ENCODE assay signal across 25 mouse cellular contexts in genomic region chr10:69430138-69430537, GRCm38 (mm10). TPM values are rescaled to one million over a fixed set of nuclear protein-coding genes. Genes with fewer than 3 reads are reported as not detected.
A peak's percentile ranks its signal among the peaks of the same experiment; 100 is the strongest.
DNase-seq lines count a peak whose midpoint lies in the region; ATAC-seq and TF ChIP-seq lines count a peak whose summit lies in the region.
"Had no signal": no experiment of that assay in that cellular context is flagged by ENCODE, and none has a peak within 500 bp of the region (broad histone marks: within the 10 kb centered on the region; RNA-seq: fewer than 3 reads in every experiment).

No protein-coding gene starts in this region.

- no peaks in the 10 kb centered on the region for H3K36me3 ChIP-seq in embryonic facial prominence, embryonic 14.5 days (ENCODE audit: control insufficient read depth, insufficient read depth, low read length)
- H3K36me3 ChIP-seq in embryonic facial prominence, embryonic 10.5 days (replicated peaks), result no peaks in the 10 kb centered on the region
- no peaks in the 10 kb centered on the region for H3K36me3 ChIP-seq in intestine, embryonic 15.5 days
- no peaks in the 10 kb centered on the region for H3K36me3 ChIP-seq in intestine, postnatal 0 days (ENCODE audit: control insufficient read depth, insufficient read depth)
- no peaks in the 10 kb centered on the region for H3K36me3 ChIP-seq in lung, embryonic 16.5 days (ENCODE audit: control insufficient read depth, insufficient read depth, low read length)
- no peaks in the 10 kb centered on the region for H3K36me3 ChIP-seq in stomach, embryonic 16.5 days (ENCODE audit: control insufficient read depth, insufficient read depth, low read length)
- H3K36me3 ChIP-seq: embryonic facial prominence, embryonic 13.5 days; forebrain, embryonic 10.5 days; heart, embryonic 10.5 days; heart, embryonic 13.5 days; hindbrain, embryonic 12.5 days; hindbrain, embryonic 15.5 days had no signal

- H3K27ac ChIP-seq in embryonic facial prominence, embryonic 14.5 days (replicated peaks; ENCODE audit: low read depth, low read length), result no peak overlapping the region
- no peak overlapping the region for H3K27ac ChIP-seq in embryonic facial prominence, embryonic 10.5 days (replicated peaks)
- no peak overlapping the region for H3K27ac ChIP-seq in intestine, embryonic 15.5 days
- H3K27ac ChIP-seq in intestine, postnatal 0 days (ENCODE audit: low read depth, low read length), result no peak overlapping the region
- no peak overlapping the region for H3K27ac ChIP-seq in lung, embryonic 16.5 days (ENCODE audit: low read length)
- no peak overlapping the region for H3K27ac ChIP-seq in stomach, embryonic 16.5 days (ENCODE audit: low read length)
- H3K27ac ChIP-seq: embryonic facial prominence, embryonic 13.5 days; forebrain, embryonic 10.5 days; forebrain, embryonic 13.5 days; heart, embryonic 10.5 days; heart, embryonic 13.5 days; hindbrain, embryonic 12.5 days; hindbrain, embryonic 15.5 days had no signal

- TF ChIP-seq CTCF in intestine, postnatal 0 days (IDR thresholded peaks at IDR 0.05; ENCODE audit: low read depth), result no peak

- peak; percentile 53 for DNase-seq in embryonic facial prominence, embryonic 14.5 days (ENCODE audit: low spot score)
- DNase-seq in embryonic facial prominence, embryonic 10.5 days (ENCODE audit: low spot score), result no peak
- no peak for DNase-seq in lung, adult 18-20 months
- DNase-seq: adrenal gland, adult 8-10 months; adrenal gland, postnatal 25 days; cerebellum, adult 2 months; cerebellum, adult 9-11 months; cerebellum, postnatal 25 days; gastrocnemius, postnatal 10 days; gastrocnemius, postnatal 36 days had no signal

- 64% methylated on average over 4 of the region's 4 CpGs for WGBS in embryonic facial prominence, embryonic 14.5 days
- 85% methylated on average over 4 of the region's 4 CpGs for WGBS in embryonic facial prominence, embryonic 10.5 days
- WGBS in intestine, embryonic 15.5 days, result 44% methylated on average over 4 of the region's 4 CpGs
- WGBS in intestine, postnatal 0 days, result 34% methylated on average over 4 of the region's 4 CpGs
- WGBS in lung, embryonic 16.5 days, result 51% methylated on average over 4 of the region's 4 CpGs
- WGBS in stomach, embryonic 16.5 days, result 23% methylated on average over 4 of the region's 4 CpGs

- no peaks in the 10 kb centered on the region for H3K9me3 ChIP-seq in embryonic facial prominence, embryonic 14.5 days (ENCODE audit: control insufficient read depth, low read length)
- no peaks in the 10 kb centered on the region for H3K9me3 ChIP-seq in embryonic facial prominence, embryonic 10.5 days
- H3K9me3 ChIP-seq in intestine, embryonic 15.5 days, result no peaks in the 10 kb centered on the region
- no peaks in the 10 kb centered on the region for H3K9me3 ChIP-seq in intestine, postnatal 0 days (ENCODE audit: control insufficient read depth)
- H3K9me3 ChIP-seq in lung, embryonic 16.5 days (ENCODE audit: control insufficient read depth, low read length), result no peaks in the 10 kb centered on the region
- H3K9me3 ChIP-seq in stomach, embryonic 16.5 days (replicated peaks; ENCODE audit: control insufficient read depth, low read length), result no peaks in the 10 kb centered on the region
- H3K9me3 ChIP-seq: embryonic facial prominence, embryonic 13.5 days; forebrain, embryonic 10.5 days; forebrain, embryonic 13.5 days; heart, embryonic 10.5 days; heart, embryonic 13.5 days; hindbrain, embryonic 12.5 days; hindbrain, embryonic 15.5 days had no signal

- no peaks in the 10 kb centered on the region for H3K27me3 ChIP-seq in embryonic facial prominence, embryonic 14.5 days (replicated peaks; ENCODE audit: control insufficient read depth, insufficient read depth, low read length)
- no peaks in the 10 kb centered on the region for H3K27me3 ChIP-seq in embryonic facial prominence, embryonic 10.5 days (replicated peaks; ENCODE audit: low read depth, poor library complexity, severe bottlenecking)
- H3K27me3 ChIP-seq in intestine, embryonic 15.5 days (replicated peaks), result no peaks in the 10 kb centered on the region
- no peaks in the 10 kb centered on the region for H3K27me3 ChIP-seq in intestine, postnatal 0 days (replicated peaks; ENCODE audit: control insufficient read depth, insufficient read depth, low read length)
- H3K27me3 ChIP-seq in lung, embryonic 16.5 days (ENCODE audit: control insufficient read depth, insufficient read depth, low read depth, low read length), result no peaks in the 10 kb centered on the region
- H3K27me3 ChIP-seq in stomach, embryonic 16.5 days (ENCODE audit: control insufficient read depth, insufficient read depth, low read length), result no peaks in the 10 kb centered on the region
- H3K27me3 ChIP-seq: embryonic facial prominence, embryonic 13.5 days; forebrain, embryonic 13.5 days; heart, embryonic 13.5 days; hindbrain, embryonic 12.5 days; hindbrain, embryonic 15.5 days had no signal

- H3K9ac ChIP-seq in embryonic facial prominence, embryonic 14.5 days (ENCODE audit: low read depth, low read length), result no peak overlapping the region
- H3K9ac ChIP-seq in intestine, embryonic 15.5 days, result no peak overlapping the region
- no peak overlapping the region for H3K9ac ChIP-seq in intestine, postnatal 0 days (ENCODE audit: low read depth, low read length)
- no peak overlapping the region for H3K9ac ChIP-seq in lung, embryonic 16.5 days (ENCODE audit: low read length)
- H3K9ac ChIP-seq in stomach, embryonic 16.5 days (ENCODE audit: low read length), result no peak overlapping the region
- H3K9ac ChIP-seq: embryonic facial prominence, embryonic 13.5 days; forebrain, embryonic 13.5 days; heart, embryonic 13.5 days; hindbrain, embryonic 12.5 days; hindbrain, embryonic 15.5 days had no signal

- H3K4me1 ChIP-seq in embryonic facial prominence, embryonic 14.5 days (ENCODE audit: control insufficient read depth, insufficient read depth, low read length), result no peaks in the 10 kb centered on the region
- no peaks in the 10 kb centered on the region for H3K4me1 ChIP-seq in embryonic facial prominence, embryonic 10.5 days
- 0 out of 2 replicates have a peak, but pooled peaks cover 2% of the 10 kb centered on the region for H3K4me1 ChIP-seq in intestine, embryonic 15.5 days (replicated peaks)
- no peaks in the 10 kb centered on the region for H3K4me1 ChIP-seq in intestine, postnatal 0 days (replicated peaks; ENCODE audit: control insufficient read depth, insufficient read depth, low read length)
- H3K4me1 ChIP-seq in lung, embryonic 16.5 days (replicated peaks; ENCODE audit: control insufficient read depth, insufficient read depth, low read length), result no peaks in the 10 kb centered on the region; the same call in 1 of the 2 replicates
- no peaks in the 10 kb centered on the region for H3K4me1 ChIP-seq in stomach, embryonic 16.5 days (ENCODE audit: control insufficient read depth, insufficient read depth, low read length)
- H3K4me1 ChIP-seq: forebrain, embryonic 10.5 days; forebrain, embryonic 13.5 days; heart, embryonic 10.5 days; heart, embryonic 13.5 days; hindbrain, embryonic 12.5 days; hindbrain, embryonic 15.5 days had no signal

- no peak for ATAC-seq in embryonic facial prominence, embryonic 14.5 days (ENCODE audit: low read depth)
- ATAC-seq in intestine, embryonic 15.5 days, result peak; percentile 34; the same call in 1 of the 2 replicates
- ATAC-seq in intestine, postnatal 0 days, result no peak
- ATAC-seq in lung, embryonic 16.5 days (ENCODE audit: low read depth), result 0 out of 2 replicates have a peak, but pooled peaks have one; percentile 12
- ATAC-seq in stomach, embryonic 16.5 days (ENCODE audit: insufficient read depth, low FRiP score), result peak; percentile 82
- no peak for ATAC-seq in megakaryocyte-erythroid progenitor cell, adult 5-6 weeks (replicated peaks; ENCODE audit: low FRiP score, low TSS enrichment, poor library complexity, severe bottlenecking)
- ATAC-seq: activated CD4-positive, CD25-positive, alpha-beta regulatory T cell, adult 4 months; forebrain, embryonic 13.5 days; forebrain, embryonic 16.5 days had no signal

- no peak overlapping the region for H3K4me3 ChIP-seq in embryonic facial prominence, embryonic 14.5 days (ENCODE audit: low read depth, low read length)
- H3K4me3 ChIP-seq in embryonic facial prominence, embryonic 10.5 days, result no peak overlapping the region
- no peak overlapping the region for H3K4me3 ChIP-seq in intestine, embryonic 15.5 days (replicated peaks)
- no peak overlapping the region for H3K4me3 ChIP-seq in intestine, postnatal 0 days (ENCODE audit: low read depth, low read length)
- H3K4me3 ChIP-seq in lung, embryonic 16.5 days (ENCODE audit: low read length), result no peak overlapping the region
- H3K4me3 ChIP-seq in stomach, embryonic 16.5 days (replicated peaks; ENCODE audit: low read length), result no peak overlapping the region
- H3K4me3 ChIP-seq: embryonic facial prominence, embryonic 13.5 days; forebrain, embryonic 10.5 days; forebrain, embryonic 13.5 days; heart, embryonic 10.5 days; heart, embryonic 13.5 days; hindbrain, embryonic 12.5 days; hindbrain, embryonic 15.5 days had no signal

- H3K4me2 ChIP-seq in embryonic facial prominence, embryonic 14.5 days (ENCODE audit: low read depth, low read length), result no peak overlapping the region
- H3K4me2 ChIP-seq in intestine, embryonic 15.5 days (replicated peaks), result no peak overlapping the region
- no peak overlapping the region for H3K4me2 ChIP-seq in intestine, postnatal 0 days (replicated peaks; ENCODE audit: low read depth)
- H3K4me2 ChIP-seq in lung, embryonic 16.5 days (ENCODE audit: low read depth, low read length), result no peak overlapping the region
- no peak overlapping the region for H3K4me2 ChIP-seq in stomach, embryonic 16.5 days (ENCODE audit: low read depth, low read length)
- H3K4me2 ChIP-seq: embryonic facial prominence, embryonic 13.5 days; forebrain, embryonic 13.5 days; heart, embryonic 13.5 days; hindbrain, embryonic 12.5 days; hindbrain, embryonic 15.5 days had no signal

RNA-seq across cellular contexts. Expression of gene Ank3, which starts 31.6 kb away (rescaled TPM):
- polyA plus RNA-seq in embryonic facial prominence, embryonic 14.5 days (2014; fragmentation: Nextera tagmentation; extraction: Ambion mirVana), result 22.5 and 23.1 TPM in 2 replicates
- 36.7 and 36.9 TPM in 2 replicates for polyA plus RNA-seq in embryonic facial prominence, embryonic 10.5 days (2016; fragmentation: Nextera tagmentation; extraction: Ambion mirVana)
- polyA plus RNA-seq in intestine, embryonic 15.5 days (2015; fragmentation: Nextera tagmentation; extraction: Ambion mirVana), result 21.5 and 21.9 TPM in 2 replicates
- 21.6 and 30.6 TPM in 2 replicates for polyA plus RNA-seq in intestine, postnatal 0 days (2015; fragmentation: Nextera tagmentation; extraction: Ambion mirVana)
- polyA plus RNA-seq in lung, embryonic 16.5 days (2015; fragmentation: Nextera tagmentation; extraction: Ambion mirVana), result 19.0 and 20.3 TPM in 2 replicates
- 37.7 TPM in 2 replicates for polyA plus RNA-seq in stomach, embryonic 16.5 days (2015; fragmentation: Nextera tagmentation; extraction: Ambion mirVana)
- total RNA-seq in megakaryocyte-erythroid progenitor cell, adult 5-6 weeks (2014; fragmentation: Nextera tagmentation), result not detected in 2 replicates
- total RNA-seq in megakaryocyte-erythroid progenitor cell, adult 5-6 weeks (2017), result 0.09 and 0.19 TPM in 2 replicates
- total RNA-seq: hematopoietic stem cell, adult 5-6 weeks had no signal

Comparison
In these comparisons a context has a peak if more than half of its experiments do, and no peak if none do; other contexts are left out.
1. ATAC-seq: peak in intestine, embryonic 15.5 days (single experiment), lung, embryonic 16.5 days (single experiment) and stomach, embryonic 16.5 days (single experiment); none in embryonic facial prominence, embryonic 14.5 days (single experiment), intestine, postnatal 0 days (single experiment) and megakaryocyte-erythroid progenitor cell, adult 5-6 weeks (single experiment).